ENCODE assay signal across 28 mouse cellular contexts in genomic region chr3:62280960-62281359, GRCm38 (mm10). TPM values are rescaled to one million over a fixed set of nuclear protein-coding genes. Genes with fewer than 3 reads are reported as not detected.
"Had no signal": no experiment of that assay in that cellular context is flagged by ENCODE, and none has a peak within 500 bp of the region (broad histone marks: within the 10 kb centered on the region; RNA-seq: fewer than 3 reads in every experiment).

No protein-coding gene starts in this region.

- H3K4me1 ChIP-seq: heart, embryonic 13.5 days; heart, embryonic 15.5 days; hindbrain, embryonic 13.5 days; hindbrain, embryonic 15.5 days; intestine, embryonic 15.5 days; limb, embryonic 10.5 days; limb, embryonic 12.5 days; liver, embryonic 13.5 days; liver, embryonic 15.5 days had no signal

- H3K4me2 ChIP-seq: heart, embryonic 11.5 days; heart, embryonic 13.5 days; heart, embryonic 15.5 days; hindbrain, embryonic 13.5 days; hindbrain, embryonic 15.5 days; intestine, embryonic 15.5 days; limb, embryonic 12.5 days; liver, embryonic 11.5 days; liver, embryonic 13.5 days; liver, embryonic 15.5 days had no signal

- DNase-seq: gastrocnemius, adult 2 months; gastrocnemius, postnatal 10 days; gastrocnemius, postnatal 25 days; heart, adult 11 months; heart, adult 2 months; heart, postnatal 14 days; heart, postnatal 36 days; kidney, adult 2 months; kidney, adult 9 months; liver; liver, embryonic 13.5 days; liver, postnatal 0 days had no signal

- H3K27ac ChIP-seq: gastrocnemius, adult 2 months; heart, adult 2 months; heart, embryonic 13.5 days; heart, embryonic 15.5 days; hindbrain, embryonic 13.5 days; hindbrain, embryonic 15.5 days; intestine, embryonic 15.5 days; left cerebral cortex, adult 2 months; limb, embryonic 10.5 days; limb, embryonic 12.5 days; liver, embryonic 13.5 days; liver, embryonic 15.5 days had no signal

- H3K4me3 ChIP-seq: gastrocnemius, adult 2 months; heart, adult 2 months; heart, embryonic 13.5 days; heart, embryonic 15.5 days; hindbrain, embryonic 13.5 days; hindbrain, embryonic 15.5 days; intestine, embryonic 15.5 days; layer of hippocampus, adult 2 months; left cerebral cortex, adult 2 months; limb, embryonic 10.5 days; limb, embryonic 12.5 days; liver, embryonic 13.5 days; liver, embryonic 15.5 days had no signal

- H3K9me3 ChIP-seq: heart, embryonic 13.5 days; heart, embryonic 15.5 days; hindbrain, embryonic 13.5 days; hindbrain, embryonic 15.5 days; intestine, embryonic 15.5 days; limb, embryonic 10.5 days; limb, embryonic 12.5 days; liver, embryonic 13.5 days; liver, embryonic 15.5 days had no signal

- H3K36me3 ChIP-seq: heart, embryonic 13.5 days; heart, embryonic 15.5 days; hindbrain, embryonic 13.5 days; hindbrain, embryonic 15.5 days; intestine, embryonic 15.5 days; limb, embryonic 10.5 days; limb, embryonic 12.5 days; liver, embryonic 13.5 days; liver, embryonic 15.5 days had no signal

- ATAC-seq: forebrain, embryonic 16.5 days; inflammation-experienced regulatory T-cells, adult 6 months; intestine, embryonic 15.5 days; intestine, postnatal 0 days; liver, postnatal 0 days had no signal

- H3K27me3 ChIP-seq: heart, embryonic 13.5 days; heart, embryonic 15.5 days; hindbrain, embryonic 13.5 days; hindbrain, embryonic 15.5 days; intestine, embryonic 15.5 days; limb, embryonic 12.5 days; liver, embryonic 13.5 days; liver, embryonic 15.5 days had no signal

- H3K9ac ChIP-seq: heart, embryonic 13.5 days; heart, embryonic 15.5 days; hindbrain, embryonic 13.5 days; hindbrain, embryonic 15.5 days; intestine, embryonic 15.5 days; limb, embryonic 12.5 days; liver, embryonic 13.5 days; liver, embryonic 15.5 days; liver, postnatal 0 days had no signal

RNA-seq across cellular contexts. Expression of gene Arhgef26, which starts 57.2 kb away (rescaled TPM):
- total RNA-seq: hematopoietic stem cell, adult 5-6 weeks had no signal
